10 mouse cellular contexts compared by ENCODE assay signal in the genomic region with DNA sequence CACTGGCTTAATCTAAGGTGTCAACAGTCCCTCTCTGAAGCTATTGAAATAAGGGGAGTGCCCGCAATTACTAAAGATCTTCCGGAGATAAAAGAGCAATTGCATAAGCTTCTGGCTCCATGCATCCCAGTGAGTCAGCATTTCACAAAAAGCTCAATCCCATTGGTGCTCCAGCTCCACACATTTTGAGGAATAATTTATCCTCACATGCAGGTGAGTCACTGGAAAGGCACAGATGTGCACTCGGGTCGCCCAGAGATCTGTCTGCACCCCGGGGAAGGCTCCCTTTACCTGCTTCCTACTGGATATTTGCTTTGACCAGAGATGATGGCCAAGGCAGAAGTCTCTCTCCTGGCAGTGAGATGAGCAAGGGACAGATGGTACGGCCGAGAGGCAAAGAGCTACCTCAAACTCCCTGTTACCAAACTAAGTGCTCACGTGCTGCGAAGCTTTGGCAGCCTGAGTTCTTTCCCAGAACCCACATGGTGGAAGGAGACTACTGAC. TPM values are rescaled to one million over a fixed set of nuclear protein-coding genes. Genes with fewer than 3 reads are reported as not detected.
A peak's percentile ranks its signal among the peaks of the same experiment; 100 is the strongest.
DNase-seq lines count a peak whose midpoint lies in the region; ATAC-seq and TF ChIP-seq lines count a peak whose summit lies in the region.
"Had no signal": no experiment of that assay in that cellular context is flagged by ENCODE, and none has a peak within 500 bp of the region (broad histone marks: within the 10 kb centered on the region; RNA-seq: fewer than 3 reads in every experiment).

No protein-coding gene starts in this region.

- H3K9me3 ChIP-seq in midbrain, postnatal 0 days (ENCODE audit: low read length): no peaks in the 10 kb centered on the region

- H3K9ac ChIP-seq in midbrain, postnatal 0 days (replicated peaks; ENCODE audit: low read length, poor library complexity, severe bottlenecking): no peak overlapping the region
- no peak overlapping the region for H3K9ac ChIP-seq in heart, adult 2 months (ENCODE audit: low read depth, low read length)

- no peaks in the 10 kb centered on the region for H3K27me3 ChIP-seq in midbrain, postnatal 0 days (ENCODE audit: insufficient read depth, low read length)
- no peaks in the 10 kb centered on the region for H3K27me3 ChIP-seq in heart, adult 2 months (ENCODE audit: control insufficient read depth, insufficient read depth, low read length)

- 0 out of 2 replicates have a peak overlapping the region, but pooled peaks have one; percentile 6 for H3K27ac ChIP-seq in midbrain, postnatal 0 days (ENCODE audit: low read depth, low read length)
- no peak overlapping the region for H3K27ac ChIP-seq in heart, adult 2 months
- H3K27ac ChIP-seq: macrophage had no signal

- H3K4me3 ChIP-seq in lung, adult 2 months (replicated peaks; ENCODE audit: extremely low read depth, low read depth, low read length): no peak overlapping the region
- H3K4me3 ChIP-seq in midbrain, postnatal 0 days (ENCODE audit: low read depth, low read length): no peak overlapping the region
- no peak overlapping the region for H3K4me3 ChIP-seq in heart, adult 2 months

- H3K79me2 ChIP-seq in heart, adult 2 months (replicated peaks; ENCODE audit: control insufficient read depth, insufficient read depth, low read length): no peaks in the 10 kb centered on the region

- DNase-seq in lung, adult 2 months: peak; percentile 17
- no peak for DNase-seq in lung, postnatal 4 days
- peak; percentile 16 for DNase-seq in WW6 (ENCODE audit: low read depth, low spot score)
- peak; percentile 80 to 82 for DNase-seq in cerebellum, postnatal 10 days
- peak; percentile 42 for DNase-seq in midbrain, postnatal 0 days (ENCODE audit: low spot score)
- DNase-seq in retina, embryonic 14.5 days (ENCODE audit: low spot score): no peak
- DNase-seq in heart, adult 2 months: no peak
- DNase-seq: heart, adult 18-20 months; kidney, postnatal 4 days had no signal

- no peak overlapping the region for H3K4me2 ChIP-seq in midbrain, postnatal 0 days (ENCODE audit: low read depth, low read length, poor library complexity, severe bottlenecking)

- H3K4me1 ChIP-seq in lung, adult 2 months (ENCODE audit: control insufficient read depth, insufficient read depth, low read length): 0 out of 2 replicates have a peak, but pooled peaks cover 2% of the 10 kb centered on the region
- H3K4me1 ChIP-seq in midbrain, postnatal 0 days (ENCODE audit: insufficient read depth, low read length): no peaks in the 10 kb centered on the region
- peaks cover 1% of the 10 kb centered on the region for H3K4me1 ChIP-seq in heart, adult 2 months (ENCODE audit: control insufficient read depth, insufficient read depth, low read length)

- TF ChIP-seq POLR2A in lung, adult 2 months (IDR thresholded peaks at IDR 0.05; ENCODE audit: borderline replicate concordance, extremely low read depth, low read depth, low read length): no peak
- TF ChIP-seq POLR2A in heart, adult 2 months (IDR thresholded peaks at IDR 0.05; ENCODE audit: insufficient read depth, low read depth, low read length): no peak

- H3K36me3 ChIP-seq in midbrain, postnatal 0 days (ENCODE audit: insufficient read depth, low read length): no peaks in the 10 kb centered on the region
- H3K36me3 ChIP-seq in heart, adult 2 months (ENCODE audit: control insufficient read depth, insufficient read depth, low read length): no peaks in the 10 kb centered on the region

- no peak for ATAC-seq in midbrain, postnatal 0 days (ENCODE audit: low FRiP score)

- TF ChIP-seq CTCF in lung, adult 2 months (IDR thresholded peaks at IDR 0.05; ENCODE audit: insufficient read depth, low read length): no peak
- no peak for TF ChIP-seq CTCF in midbrain, postnatal 0 days (IDR thresholded peaks at IDR 0.05)
- TF ChIP-seq CTCF in heart, adult 2 months (IDR thresholded peaks at IDR 0.05): no peak

- 53% methylated on average over 9 of the region's 9 CpGs for WGBS in lung, adult 2 months
- WGBS in midbrain, postnatal 0 days: 66% methylated on average over 9 of the region's 9 CpGs
- 67% methylated on average over 9 of the region's 9 CpGs for WGBS in heart, adult 2 months

- intact Hi-C loops in heart, adult 2 months (cut with DNase I): no loop called here

- TF ChIP-seq EP300 in heart, adult 2 months (IDR thresholded peaks at IDR 0.05; ENCODE audit: insufficient read depth, low read depth, low read length): no peak

RNA-seq across cellular contexts. Expression of gene Pparg, which starts 47.5 kb away (rescaled TPM):
- 11.7 and 13.7 TPM in 2 replicates for polyA plus RNA-seq in lung, adult 2 months (2012; rRNA removed)
- total RNA-seq in midbrain, postnatal 0 days (2014; rRNA removed): 2.0 TPM in 1 of 2 replicates, not detected in the other
- 0.25 and 0.33 TPM in 2 replicates for polyA plus RNA-seq in midbrain, postnatal 0 days (2015; fragmentation: Nextera tagmentation; extraction: Ambion mirVana)
- 10 to 100 TPM; 11.6 to 11.7 TPM for total RNA-seq in heart, adult 2 months (2021)
- polyA plus RNA-seq in heart, adult 2 months (2012; rRNA removed): 12.4 and 15.7 TPM in 2 replicates

Comparison
In these comparisons a context has a peak if more than half of its experiments do, and no peak if none do; other contexts are left out.
1. DNase-seq: peak in lung, adult 2 months (single experiment), WW6 (single experiment), cerebellum, postnatal 10 days (2 of 2) and midbrain, postnatal 0 days (single experiment); none in lung, postnatal 4 days (0 of 2), retina, embryonic 14.5 days (single experiment) and heart, adult 2 months (0 of 2).